Mouse (Mus musculus): Measurements from ENCODE around the gene Fbxo44. TPM values are rescaled to one million over a fixed set of nuclear protein-coding genes. Genes with fewer than 3 reads are reported as not detected.

Fbxo44 gene
- total RNA-seq, 2 experiments from 2014 or later: 127 TPM

Small RNA genes lying within 50 kb of the gene (microRNA-seq; reads per million reads assigned to microRNA genes)
- 0 reads per million in 2 experiments for gene Mir7022

Other genes starting within 250 kb of the Fbxo44 start
- gene Plod1, start 223.7 kb downstream of the Fbxo44 start, total RNA-seq (2021): 10 to 100 TPM; 21.7 to 25.2 TPM
- gene 2510039O18Rik, start 219.6 kb downstream of the Fbxo44 start, total RNA-seq (2021): 10 to 100 TPM; 28.4 to 29.1 TPM
- not detected for gene Nppb, start 174.7 kb downstream of the Fbxo44 start, total RNA-seq (2021)
- not detected for gene Nppa, start 159.8 kb downstream of the Fbxo44 start, total RNA-seq (2021)
- gene Clcn6, start 121.7 kb downstream of the Fbxo44 start, total RNA-seq (2021): 10 to 100 TPM; 70.9 to 73.9 TPM
- gene Mthfr, start 121.4 kb downstream of the Fbxo44 start, total RNA-seq (2021): 10 to 100 TPM; 28.7 to 31.9 TPM
- gene Agtrap, start 72.5 kb downstream of the Fbxo44 start, total RNA-seq (2021): 1 to 10 TPM; 6.2 to 6.9 TPM
- gene Mad2l2, start 30.1 kb downstream of the Fbxo44 start, total RNA-seq (2021): 10 to 100 TPM; 15.0 to 16.5 TPM
- gene Draxin, start 29.8 kb downstream of the Fbxo44 start, total RNA-seq (2021): 1 to 10 TPM; 2.3 TPM
- 10 to 100 TPM; 27.9 to 28.7 TPM for gene Fbxo6, start 8.3 kb downstream of the Fbxo44 start, total RNA-seq (2021)
- 100 to 1,000 TPM in 1 of 2 experiments, 10 to 100 TPM in 1; 97.4 to 116 TPM for gene Fbxo2, start 139 bp upstream of the Fbxo44 start, total RNA-seq (2021)
- gene Disp3, start 127.5 kb upstream of the Fbxo44 start, total RNA-seq (2021): 10 to 100 TPM; 32.4 to 33.6 TPM